Comparison of ENCODE assay signal across 9 mouse cellular contexts in the genomic region with DNA sequence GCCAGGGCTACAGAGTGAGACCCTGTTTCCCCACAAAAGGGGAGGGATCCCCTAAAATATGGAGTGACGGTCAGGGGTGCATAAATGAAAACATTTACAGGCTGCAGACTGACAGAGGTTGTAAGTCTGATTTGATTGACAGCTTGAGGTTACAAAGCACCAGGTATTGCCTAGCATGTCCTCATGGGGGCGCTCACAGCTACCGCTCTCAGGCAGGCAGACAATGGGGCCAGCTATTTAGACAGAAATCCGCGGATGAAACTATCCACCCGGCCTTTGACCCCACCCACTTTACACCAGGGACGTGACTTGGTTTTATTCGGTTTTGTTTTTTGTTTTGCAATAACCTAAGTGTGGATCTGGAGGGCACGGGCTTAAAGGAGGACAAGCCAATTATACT. TPM values are rescaled to one million over a fixed set of nuclear protein-coding genes. Genes with fewer than 3 reads are reported as not detected.
DNase-seq lines count a peak whose midpoint lies in the region; ATAC-seq and TF ChIP-seq lines count a peak whose summit lies in the region.
"Had no signal": no experiment of that assay in that cellular context is flagged by ENCODE, and none has a peak within 500 bp of the region (broad histone marks: within the 10 kb centered on the region; RNA-seq: fewer than 3 reads in every experiment).

No protein-coding gene starts in this region.

- peaks cover 3% of the 10 kb centered on the region; the same call in 1 of the 2 replicates for H3K27me3 ChIP-seq in heart, embryonic 10.5 days (ENCODE audit: insufficient read depth, poor library complexity, severe bottlenecking)
- no peaks in the 10 kb centered on the region for H3K27me3 ChIP-seq in thymus, adult 2 months (ENCODE audit: control insufficient read depth, insufficient read depth, low read length)
- no peaks in the 10 kb centered on the region for H3K27me3 ChIP-seq in testis, adult 2 months (ENCODE audit: control insufficient read depth, insufficient read depth, low read length)

- peaks cover 31% of the 10 kb centered on the region for H3K36me3 ChIP-seq in heart, embryonic 10.5 days
- H3K36me3 ChIP-seq in thymus, adult 2 months (ENCODE audit: control insufficient read depth, insufficient read depth, low read length): no peaks in the 10 kb centered on the region
- H3K36me3 ChIP-seq in testis, adult 2 months (ENCODE audit: control insufficient read depth, insufficient read depth, low read length): no peaks in the 10 kb centered on the region

- no peak overlapping the region for H3K27ac ChIP-seq in heart, embryonic 10.5 days
- H3K27ac ChIP-seq in thymus, adult 2 months (ENCODE audit: control insufficient read depth, insufficient read depth, low read length): no peak overlapping the region
- H3K27ac ChIP-seq in testis, adult 2 months (ENCODE audit: control insufficient read depth, insufficient read depth, low read depth, low read length): no peak overlapping the region

- WGBS in heart, embryonic 10.5 days: 17% methylated on average over 9 of the region's 9 CpGs
- 35% methylated on average over 9 of the region's 9 CpGs for WGBS in thymus, adult 2 months

- H3K4me3 ChIP-seq in heart, embryonic 10.5 days: no peak overlapping the region
- no peak overlapping the region for H3K4me3 ChIP-seq in thymus, adult 2 months (ENCODE audit: control insufficient read depth, insufficient read depth, low read length)
- H3K4me3 ChIP-seq in testis, adult 2 months (ENCODE audit: control insufficient read depth, low read depth, low read length): no peak overlapping the region

- no peak for TF ChIP-seq POLR2A in thymus, adult 2 months (IDR thresholded peaks at IDR 0.05; ENCODE audit: control insufficient read depth, extremely low read depth, insufficient read depth, low read length, poor library complexity)
- TF ChIP-seq POLR2A in testis, adult 2 months (IDR thresholded peaks at IDR 0.05; ENCODE audit: control insufficient read depth, low read depth, low read length): no peak

- peak; percentile 80 for ATAC-seq in megakaryocyte progenitor cell, adult 5-6 weeks (replicated peaks; ENCODE audit: poor library complexity)

- H3K9me3 ChIP-seq in heart, embryonic 10.5 days: no peaks in the 10 kb centered on the region

- DNase-seq in heart, adult 18-20 months: peak; percentile 29 to 63
- no peak for DNase-seq in heart, embryonic 10.5 days (ENCODE audit: low spot score)
- DNase-seq in thymus, adult 2 months: peak; percentile 31
- no peak for DNase-seq in thymus, adult 18-20 months
- peak; percentile 77 to 83 for DNase-seq in cerebellum, postnatal 10 days
- peak; percentile 73 for DNase-seq in heart, postnatal 4 days

- peaks cover 39% of the 10 kb centered on the region for H3K4me1 ChIP-seq in heart, embryonic 10.5 days
- H3K4me1 ChIP-seq in thymus, adult 2 months (replicated peaks; ENCODE audit: control insufficient read depth, insufficient read depth, low read length): peaks cover 15% of the 10 kb centered on the region
- H3K4me1 ChIP-seq in testis, adult 2 months (ENCODE audit: control insufficient read depth, insufficient read depth, low read length): peaks cover 20% of the 10 kb centered on the region

- no peak for TF ChIP-seq CTCF in thymus, adult 2 months (IDR thresholded peaks at IDR 0.05; ENCODE audit: borderline replicate concordance, control insufficient read depth, extremely low read depth, insufficient read depth, low read length, poor library complexity)
- peak; percentile 66; the same call in 1 of the 2 replicates for TF ChIP-seq CTCF in testis, adult 2 months (IDR thresholded peaks at IDR 0.05; ENCODE audit: control insufficient read depth, insufficient read depth, insufficient replicate concordance, low read depth, low read length)

RNA-seq across cellular contexts. Expression of a gene that starts 24.1 kb away (rescaled TPM):
- total RNA-seq in heart, adult 18-20 months (2021): 10 to 100 TPM; 20.0 to 27.9 TPM
- 13.5 and 15.2 TPM in 2 replicates for polyA plus RNA-seq in heart, embryonic 10.5 days (2016; fragmentation: Nextera tagmentation; extraction: Ambion mirVana)
- 12.1 and 12.9 TPM in 2 replicates for polyA plus RNA-seq in thymus, adult 2 months (2012; rRNA removed)
- total RNA-seq in heart, postnatal 4 days (2021): 10 to 100 TPM; 26.2 to 29.2 TPM
- total RNA-seq in megakaryocyte progenitor cell, adult 5-6 weeks (2015): 1.0 and 1.8 TPM in 2 replicates
- total RNA-seq in megakaryocyte progenitor cell, adult 5-6 weeks (2017): 1.2 and 1.4 TPM in 2 replicates
- 52.2 and 54.8 TPM in 2 replicates for polyA plus RNA-seq in testis, adult 2 months (2012; rRNA removed)

RNA-seq across cellular contexts. Expression of a gene that starts 25.6 kb away (rescaled TPM):
- total RNA-seq in heart, adult 18-20 months (2021): 100 to 1,000 TPM; 954 to 975 TPM
- polyA plus RNA-seq in heart, embryonic 10.5 days (2016; fragmentation: Nextera tagmentation; extraction: Ambion mirVana): 17.9 and 31.4 TPM in 2 replicates
- 0.56 and 9.1 TPM in 2 replicates for polyA plus RNA-seq in thymus, adult 2 months (2012; rRNA removed)
- 100 to 1,000 TPM; 182 to 202 TPM for total RNA-seq in heart, postnatal 4 days (2021)
- total RNA-seq in megakaryocyte progenitor cell, adult 5-6 weeks (2015): not detected in 2 replicates
- total RNA-seq in megakaryocyte progenitor cell, adult 5-6 weeks (2017): not detected in 2 replicates
- polyA plus RNA-seq in testis, adult 2 months (2012; rRNA removed): 0.10 and 0.22 TPM in 2 replicates

RNA-seq across cellular contexts. Expression of a gene that starts 32.1 kb away (rescaled TPM):
- not detected for total RNA-seq in heart, adult 18-20 months (2021)
- polyA plus RNA-seq in heart, embryonic 10.5 days (2016; fragmentation: Nextera tagmentation; extraction: Ambion mirVana): not detected in 2 replicates
- 0.50 TPM in 1 of 2 replicates, not detected in the other for polyA plus RNA-seq in thymus, adult 2 months (2012; rRNA removed)
- total RNA-seq in heart, postnatal 4 days (2021): not detected
- 0.10 TPM in 1 of 2 replicates, not detected in the other for total RNA-seq in megakaryocyte progenitor cell, adult 5-6 weeks (2015)
- not detected in 2 replicates for total RNA-seq in megakaryocyte progenitor cell, adult 5-6 weeks (2017)
- polyA plus RNA-seq in testis, adult 2 months (2012; rRNA removed): 785 and 851 TPM in 2 replicates
- total RNA-seq: layer of hippocampus, adult 8-10 months had no signal

RNA-seq across cellular contexts. Expression of a gene that starts 57.4 kb away (rescaled TPM):
- total RNA-seq in heart, adult 18-20 months (2021): under 1 TPM in 1 of 2 experiments, not detected in 1; 0.33 TPM
- polyA plus RNA-seq in heart, embryonic 10.5 days (2016; fragmentation: Nextera tagmentation; extraction: Ambion mirVana): 2.4 and 2.9 TPM in 2 replicates
- polyA plus RNA-seq in thymus, adult 2 months (2012; rRNA removed): 0.65 and 0.89 TPM in 2 replicates
- under 1 TPM; 0.26 to 0.34 TPM for total RNA-seq in heart, postnatal 4 days (2021)
- not detected in 2 replicates for total RNA-seq in megakaryocyte progenitor cell, adult 5-6 weeks (2015)
- total RNA-seq in megakaryocyte progenitor cell, adult 5-6 weeks (2017): not detected in 2 replicates
- 1.1 and 1.2 TPM in 2 replicates for polyA plus RNA-seq in testis, adult 2 months (2012; rRNA removed)

Comparison
In these comparisons a context has a peak if more than half of its experiments do, and no peak if none do; other contexts are left out.
1. DNase-seq: peak in heart, adult 18-20 months (2 of 2), thymus, adult 2 months (single experiment), cerebellum, postnatal 10 days (2 of 2) and heart, postnatal 4 days (single experiment); none in heart, embryonic 10.5 days (single experiment) and thymus, adult 18-20 months (0 of 2).
2. RNA of a gene that starts 24.1 kb away (total RNA-seq): 26.2 to 29.2 TPM in heart, postnatal 4 days and 20.0 to 27.9 TPM in heart, adult 18-20 months; 1.0 to 1.8 TPM in megakaryocyte progenitor cell, adult 5-6 weeks; every median in the first group is over 4 times any median in the second.
3. RNA of a gene that starts 25.6 kb away (total RNA-seq): 954 to 975 TPM in heart, adult 18-20 months and 182 to 202 TPM in heart, postnatal 4 days; not detected in megakaryocyte progenitor cell, adult 5-6 weeks; every median in the first group is over 100 times any median in the second.